Mouse (Mus musculus): ENCODE results near the gene Nme1.
"Not testable (repeated sequence)": the region's sequence is repeated elsewhere in the genome, so short reads cannot be mapped to it uniquely, and the experiment has no call there.

Gene Nme1

GRCm38 (mm10) chr11:93967381-93967780, 940 bp downstream of the Nme1 start:
- in situ Hi-C loops (cut with MboI; ENCODE audit: low sequenced_read_pairs) = loop anchor here (10.0 kb wide), 1 partner anchor 107 kb away; no protein-coding TSS in a partner anchor

DNA sequence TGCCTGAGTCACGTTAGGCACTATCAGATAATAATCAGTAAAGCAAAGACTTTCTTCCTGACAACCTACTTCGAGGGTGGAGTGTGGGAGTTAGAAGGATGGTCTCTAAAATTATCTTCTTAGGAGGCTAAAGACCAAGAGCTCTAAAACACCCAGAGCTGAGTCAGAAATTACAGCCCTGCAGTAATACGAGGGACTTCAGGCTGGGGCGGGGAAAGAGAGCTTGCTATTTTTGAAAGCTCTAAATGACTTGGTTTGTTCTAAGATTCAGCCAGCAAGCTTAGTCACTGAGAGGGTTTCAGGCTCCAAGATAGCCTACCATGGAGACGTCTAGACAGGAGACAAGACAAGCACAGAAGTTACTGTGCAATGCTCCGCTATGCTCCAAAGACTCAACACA, 2.9 kb downstream of the Nme1 start:
- in situ Hi-C loops (cut with MboI; ENCODE audit: low sequenced_read_pairs) = loop anchor here (10.0 kb wide), 1 partner anchor 109 kb away; no protein-coding TSS in a partner anchor

DNA sequence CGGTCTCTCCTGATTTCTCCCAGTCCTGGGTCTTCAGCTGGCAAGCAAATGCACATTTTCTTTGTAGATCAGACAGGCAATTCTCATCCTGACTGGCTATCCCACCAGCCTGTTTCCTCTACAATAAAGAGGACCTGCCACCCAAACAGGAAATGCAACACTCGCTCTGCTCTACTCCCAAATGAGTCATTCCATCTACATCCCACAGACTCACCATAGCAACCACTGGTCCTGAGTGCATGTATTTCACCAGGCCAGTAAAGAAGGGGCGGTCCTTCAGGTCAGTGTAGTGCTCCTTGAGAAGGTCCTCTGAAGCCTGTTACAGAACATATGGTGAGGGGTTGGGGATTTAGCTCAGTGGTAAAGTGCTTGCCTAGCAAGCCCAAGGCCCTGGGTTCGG, 5.3 kb downstream of the Nme1 start:
- in situ Hi-C loops (cut with MboI; ENCODE audit: low sequenced_read_pairs) = loop anchor here (10.0 kb wide), 1 partner anchor 112 kb away; no protein-coding TSS in a partner anchor

GRCm38 (mm10) chr11:93961482-93961881, 6.8 kb downstream of the Nme1 start:
- in situ Hi-C loops (cut with MboI; ENCODE audit: low sequenced_read_pairs) = loop anchor here (10.0 kb wide), 1 partner anchor 113 kb away; no protein-coding TSS in a partner anchor

DNA sequence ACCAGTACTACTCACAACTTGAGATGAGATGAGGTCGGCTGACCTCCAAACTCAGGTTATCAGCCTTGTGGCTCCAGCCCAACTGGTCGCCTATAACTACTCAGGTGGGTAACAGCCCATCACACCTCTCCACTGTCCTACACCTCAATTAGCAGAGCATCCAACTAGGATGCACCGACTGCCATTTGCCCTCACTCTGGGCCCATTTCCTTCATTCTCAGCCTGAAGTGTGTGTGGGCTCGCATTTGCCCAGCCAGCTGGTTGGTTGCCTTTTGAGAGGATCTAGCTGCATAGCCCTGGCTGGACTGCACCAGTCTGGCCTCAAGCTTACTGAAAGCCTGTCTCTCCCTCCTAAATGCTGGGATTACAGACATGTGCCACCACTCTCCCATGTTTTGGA, 10.6 kb downstream of the Nme1 start:
- in situ Hi-C loops (cut with MboI; ENCODE audit: low sequenced_read_pairs) = no loop called here

DNA sequence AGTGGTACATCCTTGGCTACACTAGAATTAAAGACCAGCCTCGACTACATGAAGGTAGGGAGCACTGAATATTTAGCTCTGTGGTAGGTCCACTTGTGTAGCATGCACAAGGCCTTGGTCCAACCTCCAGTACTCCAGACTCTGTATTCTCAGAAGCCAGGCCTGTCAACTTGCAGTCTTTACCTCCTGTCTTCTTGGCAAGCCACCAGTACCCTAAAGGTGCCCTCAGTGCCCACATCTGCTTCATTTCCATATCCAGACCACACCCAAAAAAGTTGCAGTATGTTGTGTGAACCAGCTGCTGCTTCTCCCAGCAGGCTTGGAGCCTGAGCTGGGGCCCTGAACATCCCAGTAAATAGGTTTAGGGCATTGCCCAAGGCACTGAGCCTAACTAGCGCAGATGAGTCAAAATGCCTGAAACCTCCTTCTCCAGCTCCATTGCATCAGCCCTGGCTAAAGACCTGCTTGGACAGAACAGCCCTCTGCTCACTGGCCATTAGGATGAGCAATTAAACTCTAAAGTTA, 11.2 kb downstream of the Nme1 start:
- in situ Hi-C loops (cut with MboI; ENCODE audit: low sequenced_read_pairs) = no loop called here

DNA sequence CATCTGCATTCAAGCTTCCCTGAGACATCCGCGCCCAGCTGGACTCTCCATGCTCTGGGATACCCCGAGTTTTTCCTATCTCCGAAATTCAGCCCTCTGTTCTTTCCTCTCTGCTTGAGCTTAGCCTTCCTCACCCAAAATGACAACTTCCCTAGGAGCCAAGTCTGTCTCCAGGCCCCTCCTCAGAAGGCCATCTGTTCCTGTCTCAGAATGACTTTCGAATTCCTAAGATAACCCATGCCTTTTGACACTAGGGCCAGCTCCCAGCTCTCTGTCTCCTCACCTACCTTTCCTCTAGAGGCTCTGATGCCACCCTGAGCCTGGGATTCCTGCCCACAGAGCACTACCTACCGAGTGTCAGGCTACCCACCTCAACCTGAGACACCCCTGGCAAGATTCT, 12.2 kb downstream of the Nme1 start, which contains the start of gene Nme2:
TSS of gene Nme2 (minus strand) at position 101 of the 400 bp plus-strand sequence.
- in situ Hi-C loops (cut with MboI; ENCODE audit: low sequenced_read_pairs) = no loop called here

- in situ Hi-C loops (cut with MboI; ENCODE audit: low sequenced_read_pairs) = no loop called here
These were observed 12.8 kb downstream of the Nme1 start for GRCm38 (mm10) chr11:93955256-93956150.

- in situ Hi-C loops (cut with MboI; ENCODE audit: low sequenced_read_pairs) = no loop called here
These were observed 13.5 kb downstream of the Nme1 start for GRCm38 (mm10) chr11:93954738-93955255.

DNA sequence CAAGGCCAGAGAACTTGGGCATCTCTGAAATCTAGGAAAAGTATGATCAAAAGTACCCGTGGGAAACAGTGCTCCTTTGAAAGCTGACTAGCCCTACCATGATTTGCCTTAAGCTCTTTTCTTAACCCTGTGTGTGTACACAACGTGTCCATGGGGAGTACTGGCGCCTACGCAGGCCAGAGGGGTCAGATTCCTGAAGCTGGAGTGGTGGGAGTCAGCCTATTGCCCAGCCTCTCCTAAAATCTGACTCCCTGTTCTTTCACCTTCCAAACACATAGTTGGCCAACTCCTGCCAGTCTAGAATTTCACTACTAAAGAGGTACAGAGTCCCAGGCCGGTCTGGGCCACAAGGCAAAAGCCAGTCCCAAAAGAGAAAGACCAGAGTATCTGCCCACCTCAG, 15.9 kb downstream of the Nme1 start:
- in situ Hi-C loops (cut with MboI; ENCODE audit: low sequenced_read_pairs) = no loop called here

DNA sequence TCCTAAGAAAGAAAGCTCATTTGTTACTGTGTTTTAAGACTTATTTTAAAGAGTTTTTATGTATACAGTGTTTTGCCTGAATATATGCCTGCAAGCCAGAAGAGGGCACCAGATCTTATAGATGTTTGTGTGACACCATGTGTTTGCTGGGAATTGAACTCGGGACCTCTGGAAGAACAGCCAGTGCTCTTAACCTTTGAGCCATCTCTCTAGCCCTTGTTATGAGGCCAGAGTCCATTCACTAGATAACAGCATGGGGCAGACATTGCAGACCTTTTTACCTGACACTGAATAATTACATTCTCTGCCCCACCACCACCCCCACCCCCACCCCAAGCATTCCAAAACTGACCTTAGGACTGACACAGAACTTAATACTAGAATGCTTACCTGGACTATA, 18.3 kb downstream of the Nme1 start:
- in situ Hi-C loops (cut with MboI; ENCODE audit: low sequenced_read_pairs) = no loop called here

- in situ Hi-C loops (cut with MboI; ENCODE audit: low sequenced_read_pairs) = no loop called here
These were observed 19.3 kb downstream of the Nme1 start for GRCm38 (mm10) chr11:93948887-93949567.

GRCm38 (mm10) chr11:93944986-93945385, 23.3 kb downstream of the Nme1 start:
- in situ Hi-C loops (cut with MboI; ENCODE audit: low sequenced_read_pairs) = no loop called here

GRCm38 (mm10) chr11:93940906-93941305, 27.4 kb downstream of the Nme1 start:
- in situ Hi-C loops (cut with MboI; ENCODE audit: low sequenced_read_pairs) = no loop called here

DNA sequence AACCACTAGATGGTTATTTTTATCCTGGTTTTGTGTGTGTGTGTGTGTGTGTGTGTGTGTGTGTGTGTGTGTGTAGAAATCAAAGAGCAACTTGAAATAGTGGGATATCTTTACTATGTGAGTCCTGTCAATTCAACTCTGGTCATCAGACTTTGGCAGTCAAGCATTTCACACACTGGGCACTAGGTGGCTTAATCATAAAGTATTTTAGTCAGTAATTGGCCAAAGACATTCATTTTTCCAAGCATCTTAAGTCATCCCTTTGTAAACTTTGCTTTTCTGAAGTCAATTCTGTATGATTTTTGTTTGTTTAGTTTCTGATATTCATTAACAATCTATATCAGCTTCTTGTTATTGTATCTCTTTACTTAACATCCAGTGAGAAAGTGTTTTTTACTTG, 39.2 kb downstream of the Nme1 start:
- in situ Hi-C loops (cut with MboI; ENCODE audit: low sequenced_read_pairs) = no loop called here

- in situ Hi-C loops (cut with MboI; ENCODE audit: low sequenced_read_pairs) = not testable (repeated sequence)
These were observed 53.3 kb downstream of the Nme1 start for GRCm38 (mm10) chr11:93915019-93915418.

DNA sequence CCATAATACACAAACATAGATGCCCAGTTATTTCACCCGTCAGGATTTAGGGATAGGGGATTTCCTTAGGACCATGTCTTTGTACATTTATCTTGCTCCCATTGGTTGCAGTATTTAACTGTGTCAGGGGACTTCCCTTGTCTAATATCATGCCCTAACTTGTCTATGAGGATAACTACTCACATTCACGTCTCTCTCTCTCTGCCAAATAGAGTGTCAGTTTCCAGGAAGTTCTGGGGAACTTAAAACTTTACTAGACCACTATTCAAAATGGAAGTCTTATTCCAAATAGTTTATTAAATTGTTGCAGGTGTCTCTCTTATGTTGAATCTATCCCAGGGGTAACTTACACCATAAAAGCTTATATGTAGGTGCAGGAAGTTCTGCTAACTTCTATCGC, 56.7 kb downstream of the Nme1 start:
- in situ Hi-C loops (cut with MboI; ENCODE audit: low sequenced_read_pairs) = no loop called here

- in situ Hi-C loops (cut with MboI; ENCODE audit: low sequenced_read_pairs) = no loop called here
These were observed 59.5 kb downstream of the Nme1 start for GRCm38 (mm10) chr11:93908829-93909228.

DNA sequence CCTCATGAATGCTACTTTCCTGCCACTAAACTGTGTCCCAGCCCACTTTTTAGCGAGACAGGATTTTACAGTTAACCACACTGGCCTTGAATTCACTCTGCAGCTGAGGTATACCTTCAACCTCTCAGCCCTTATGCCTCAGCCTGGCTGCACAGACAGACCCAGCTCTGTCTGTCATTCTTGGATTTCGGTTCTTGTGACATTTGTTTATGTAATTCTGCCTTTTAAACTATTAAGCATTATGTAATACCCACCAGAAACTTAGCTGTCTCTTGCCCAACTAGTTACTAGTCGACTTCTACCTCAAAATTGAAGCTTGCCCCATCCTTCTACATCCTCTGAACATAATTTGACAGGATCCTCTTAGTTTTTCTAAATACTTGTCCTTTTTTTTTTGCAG, 60.5 kb downstream of the Nme1 start:
- in situ Hi-C loops (cut with MboI; ENCODE audit: low sequenced_read_pairs) = no loop called here
